Mouse (Mus musculus): ENCODE data around the gene Rims1.

Rims1 gene

GRCm38 (mm10) chr1:22805726-22806625, at the start of gene Rims1:
Gene Rims1 (minus strand): TSS chr1:22805994.
- DNase-seq = peak; percentile 80

DNA sequence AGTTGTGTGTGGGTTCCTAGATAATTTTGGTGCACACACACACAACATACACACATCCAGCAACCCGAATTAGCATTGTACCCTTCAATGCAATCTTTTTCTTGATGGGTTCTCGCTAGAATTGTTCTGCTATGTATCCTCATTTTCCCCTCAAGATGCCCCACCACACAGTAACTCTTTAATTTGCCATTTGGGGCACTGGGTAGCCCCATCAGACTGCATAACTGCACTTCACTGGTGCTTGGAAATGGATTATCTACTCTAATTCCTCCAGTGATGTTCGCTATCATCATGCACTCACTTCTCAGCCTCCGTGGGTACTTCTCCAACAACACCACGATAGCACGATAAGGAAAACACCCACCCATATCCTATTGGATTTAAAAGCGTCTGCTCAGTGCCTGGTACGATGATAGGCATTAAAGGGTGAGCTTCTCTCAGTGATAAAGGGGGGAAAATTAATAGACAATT, 867 bp upstream of the Rims1 start:
- peak; percentile 14 for DNase-seq

GRCm38 (mm10) chr1:22805025-22805725, 619 bp downstream of the Rims1 start:
- peak; percentile 22 for DNase-seq

- no peak for DNase-seq
Measured at GRCm38 (mm10) chr1:22804148-22804885, 1.5 kb downstream of the Rims1 start.

DNA sequence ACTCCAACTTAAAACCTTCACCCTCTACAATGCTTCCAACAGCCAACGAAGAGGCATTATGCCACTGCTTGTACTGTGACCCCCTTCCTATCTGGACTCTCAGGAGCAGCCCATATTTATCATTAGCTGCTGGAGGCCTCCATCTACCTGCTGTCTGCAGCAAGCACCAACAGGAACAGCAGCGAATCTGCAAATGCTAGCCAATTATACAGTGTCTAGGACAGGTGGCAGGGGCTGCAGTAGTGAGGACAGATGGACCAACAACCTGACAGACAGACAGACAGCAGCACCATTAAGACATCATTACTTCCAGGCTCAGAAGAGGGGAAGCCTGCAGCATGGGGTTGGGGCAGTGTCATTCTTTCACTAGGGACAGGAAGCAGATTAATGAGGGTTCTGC, 2.3 kb downstream of the Rims1 start:
- DNase-seq = no peak

- DNase-seq = no peak
Measured at GRCm38 (mm10) chr1:22800276-22800675, 5.5 kb downstream of the Rims1 start.

DNA sequence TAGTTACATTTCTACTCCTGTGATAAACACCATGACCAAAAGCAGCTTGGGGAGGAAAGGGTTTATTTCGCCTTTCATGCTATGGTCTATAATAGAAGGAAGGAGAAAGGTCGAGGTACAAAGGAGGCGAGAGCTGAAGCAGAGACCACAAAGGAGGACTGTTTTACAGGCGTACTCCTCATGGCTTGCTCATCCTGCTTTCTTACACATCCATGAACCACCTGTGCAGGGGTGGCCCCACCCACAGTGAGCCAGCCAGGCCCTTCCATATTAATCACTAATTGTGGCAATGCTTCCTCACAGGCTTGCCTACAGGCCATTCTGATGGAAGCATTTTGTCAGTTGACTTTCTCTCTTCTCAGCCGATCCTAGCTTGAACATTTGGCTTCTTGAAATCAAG, 8.7 kb downstream of the Rims1 start:
- no peak for DNase-seq

GRCm38 (mm10) chr1:22789391-22789909, 16.3 kb downstream of the Rims1 start:
- DNase-seq = peak; percentile 39

DNA sequence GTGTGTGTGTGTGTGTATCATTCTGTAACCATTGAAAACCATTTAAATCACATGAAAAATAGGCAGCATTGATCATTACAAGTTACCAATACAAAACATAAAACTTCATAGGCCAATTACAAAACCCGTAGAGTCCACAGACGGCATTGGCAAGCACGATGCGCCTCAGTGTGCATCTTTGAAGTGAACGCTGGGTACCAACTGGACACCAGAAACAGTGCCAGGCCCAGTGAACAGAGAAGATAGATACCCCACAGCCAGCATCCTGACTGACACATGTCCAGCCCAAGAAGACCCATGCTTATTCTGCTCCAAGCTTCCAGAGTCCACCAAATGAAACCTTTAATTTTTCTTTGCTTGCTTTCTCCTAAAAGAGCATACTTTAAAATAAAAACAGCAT, 18.2 kb downstream of the Rims1 start:
- DNase-seq = no peak

DNA sequence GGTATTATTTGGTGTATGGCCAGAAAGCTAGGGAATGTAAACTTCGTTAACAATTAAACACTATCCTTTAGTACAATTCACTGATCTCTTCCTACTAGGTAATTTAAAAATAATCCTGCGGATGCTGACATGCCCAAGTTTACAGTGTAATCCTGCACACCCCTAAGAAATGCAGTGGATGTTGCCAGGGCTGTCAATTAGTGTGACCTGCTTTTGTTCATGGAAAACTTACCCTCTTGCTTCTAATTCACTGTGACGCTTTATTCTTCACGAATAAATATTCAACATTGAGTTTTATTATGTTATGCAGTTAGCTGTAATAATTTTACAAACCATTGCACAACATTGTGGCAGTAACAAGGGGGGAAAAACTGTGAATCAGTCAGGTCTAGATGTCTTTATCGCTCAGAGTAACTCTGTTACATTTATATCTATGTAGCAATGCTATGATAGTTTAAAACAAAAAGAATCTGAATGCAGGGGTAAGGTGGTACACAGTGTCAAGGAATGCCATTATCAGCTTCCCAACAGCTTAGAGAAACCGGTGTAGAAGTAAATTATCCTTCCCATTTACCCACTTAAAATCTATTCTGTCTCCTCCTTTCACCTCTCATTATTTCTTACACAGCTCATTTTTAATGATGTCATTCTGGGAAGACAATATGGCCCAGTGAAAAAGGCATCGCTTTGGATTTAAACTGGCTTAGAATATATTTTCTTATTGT, 35.1 kb downstream of the Rims1 start:
- DNase-seq = no peak

DNA sequence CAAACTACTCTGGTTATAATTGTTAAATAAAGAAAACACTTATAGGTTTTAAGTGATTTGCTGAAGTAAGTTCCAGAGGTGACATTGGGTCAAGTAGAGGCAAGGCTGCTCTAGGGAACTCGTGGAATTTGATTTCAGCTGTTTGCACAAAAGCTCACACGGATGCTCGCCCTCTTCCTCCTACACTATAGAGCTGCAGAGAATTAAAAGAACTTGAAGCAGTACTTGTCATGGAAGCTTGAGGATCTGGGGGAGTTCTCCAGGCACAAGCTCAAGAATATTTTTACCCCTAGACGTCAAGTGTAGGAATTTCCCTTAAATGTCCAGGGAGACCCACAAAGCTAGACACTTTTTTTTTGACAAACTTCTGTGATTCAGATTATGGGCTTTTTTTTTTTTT, 42.4 kb downstream of the Rims1 start:
- DNase-seq = peak; percentile 57

GRCm38 (mm10) chr1:22762780-22763179, 43.0 kb downstream of the Rims1 start:
- DNase-seq = no peak

DNA sequence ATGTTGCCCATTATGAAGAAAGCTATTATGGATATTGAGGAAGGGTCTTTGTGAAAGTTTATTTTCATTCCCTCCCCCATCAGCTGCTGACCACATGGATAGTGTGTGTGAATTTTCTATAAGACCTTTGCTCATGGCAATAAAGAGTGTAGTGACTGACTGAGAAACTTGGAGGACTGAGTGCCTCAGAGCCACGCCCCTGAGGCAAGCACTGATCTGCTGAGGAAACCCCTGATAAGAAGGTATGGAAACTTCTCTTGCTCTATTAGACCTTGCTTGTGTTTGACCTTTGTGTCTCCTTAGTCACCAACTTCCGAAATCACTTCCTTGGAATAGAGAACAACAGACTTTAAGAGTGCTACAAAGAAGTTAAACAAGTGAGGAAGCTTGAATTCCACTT, 55.3 kb downstream of the Rims1 start:
- no peak for DNase-seq

DNA sequence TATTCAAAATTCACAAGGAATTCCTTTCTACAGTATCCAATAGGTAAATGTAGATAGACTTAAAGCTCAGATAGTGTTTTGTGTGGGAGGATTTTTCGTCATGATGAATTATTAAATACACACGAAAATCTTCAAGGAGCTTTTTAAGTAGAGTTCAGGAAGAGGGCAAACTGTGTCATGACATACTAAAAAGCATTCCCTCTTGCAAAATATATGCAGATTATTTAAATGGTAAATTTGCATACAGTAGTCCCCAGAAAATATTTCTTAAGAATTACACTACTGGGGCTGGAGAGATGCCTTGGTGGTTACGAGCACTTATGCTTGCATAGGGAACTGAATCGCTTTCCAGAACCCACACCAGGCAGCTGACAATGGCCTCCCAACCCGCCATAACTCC, 61.1 kb downstream of the Rims1 start:
- no peak for DNase-seq

GRCm38 (mm10) chr1:22737491-22737890, 68.3 kb downstream of the Rims1 start:
- DNase-seq = no peak

DNA sequence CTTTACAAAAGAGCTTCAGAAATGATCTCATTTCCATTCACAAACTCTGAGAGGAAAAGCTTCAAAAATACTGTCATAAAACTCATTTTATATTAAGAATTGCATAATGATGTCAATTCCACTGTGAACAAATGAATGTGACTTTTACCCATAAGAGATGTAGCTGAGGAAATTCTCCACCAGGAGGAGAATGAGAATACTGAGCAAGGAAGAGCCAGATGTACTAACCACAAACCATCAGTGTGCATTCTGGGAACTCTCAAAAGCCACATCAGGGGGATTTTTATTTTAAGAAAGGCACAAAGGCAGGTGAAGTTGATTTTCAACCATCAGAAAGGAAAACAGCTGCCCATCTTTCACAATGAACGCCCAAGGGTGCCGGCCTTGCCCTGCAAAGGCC, 71.4 kb downstream of the Rims1 start:
- DNase-seq = no peak

GRCm38 (mm10) chr1:22733281-22733680, 72.5 kb downstream of the Rims1 start:
- DNase-seq = peak; percentile 44

GRCm38 (mm10) chr1:22728207-22728606, 77.6 kb downstream of the Rims1 start:
- DNase-seq = peak; percentile 24

DNA sequence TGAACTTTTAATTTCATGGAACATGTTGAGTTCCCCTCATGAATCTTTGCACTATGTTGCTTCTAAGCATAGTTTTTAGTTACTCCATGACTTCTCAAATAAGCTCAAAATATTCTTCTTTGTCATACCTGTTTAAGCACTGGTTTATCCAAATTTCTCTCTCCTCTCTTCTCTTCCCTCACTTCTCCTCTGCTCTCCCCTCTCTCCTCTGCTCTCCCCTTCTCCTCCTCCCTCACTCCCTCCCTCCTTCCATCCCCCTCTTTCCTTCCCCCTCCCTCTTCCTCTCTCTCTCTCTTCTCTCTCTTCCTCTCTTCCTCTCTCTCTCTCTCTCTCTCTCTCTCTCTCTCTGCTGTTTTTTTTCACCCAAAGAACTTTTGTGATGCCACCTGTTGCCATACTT, 84.1 kb downstream of the Rims1 start:
- no peak for DNase-seq

- no peak for DNase-seq
Measured at GRCm38 (mm10) chr1:22720714-22721113, 85.1 kb downstream of the Rims1 start.

GRCm38 (mm10) chr1:22709461-22709860, 96.3 kb downstream of the Rims1 start:
- no peak for DNase-seq

- no peak for DNase-seq
Measured at GRCm38 (mm10) chr1:22695046-22695445, 110.7 kb downstream of the Rims1 start.

All from right cerebral cortex, adult 18-20 months (tissue).